Mouse (Mus musculus) lung, postnatal 0 days (tissue): Measurements from ENCODE around the gene Stat2.

Experiments used
- CTCF ChIP-seq: IDR thresholded peaks from 2 replicates; pipeline ENCODE4 v1.5.1; 2016; ENCODE audit warnings: antibody characterized with exemption, mild to moderate bottlenecking
- EP300 ChIP-seq: IDR thresholded peaks from 2 replicates; pipeline ENCODE4 v1.6.1; 2016; ENCODE audit warnings: antibody characterized with exemption, mild to moderate bottlenecking, control low read depth

DNA sequence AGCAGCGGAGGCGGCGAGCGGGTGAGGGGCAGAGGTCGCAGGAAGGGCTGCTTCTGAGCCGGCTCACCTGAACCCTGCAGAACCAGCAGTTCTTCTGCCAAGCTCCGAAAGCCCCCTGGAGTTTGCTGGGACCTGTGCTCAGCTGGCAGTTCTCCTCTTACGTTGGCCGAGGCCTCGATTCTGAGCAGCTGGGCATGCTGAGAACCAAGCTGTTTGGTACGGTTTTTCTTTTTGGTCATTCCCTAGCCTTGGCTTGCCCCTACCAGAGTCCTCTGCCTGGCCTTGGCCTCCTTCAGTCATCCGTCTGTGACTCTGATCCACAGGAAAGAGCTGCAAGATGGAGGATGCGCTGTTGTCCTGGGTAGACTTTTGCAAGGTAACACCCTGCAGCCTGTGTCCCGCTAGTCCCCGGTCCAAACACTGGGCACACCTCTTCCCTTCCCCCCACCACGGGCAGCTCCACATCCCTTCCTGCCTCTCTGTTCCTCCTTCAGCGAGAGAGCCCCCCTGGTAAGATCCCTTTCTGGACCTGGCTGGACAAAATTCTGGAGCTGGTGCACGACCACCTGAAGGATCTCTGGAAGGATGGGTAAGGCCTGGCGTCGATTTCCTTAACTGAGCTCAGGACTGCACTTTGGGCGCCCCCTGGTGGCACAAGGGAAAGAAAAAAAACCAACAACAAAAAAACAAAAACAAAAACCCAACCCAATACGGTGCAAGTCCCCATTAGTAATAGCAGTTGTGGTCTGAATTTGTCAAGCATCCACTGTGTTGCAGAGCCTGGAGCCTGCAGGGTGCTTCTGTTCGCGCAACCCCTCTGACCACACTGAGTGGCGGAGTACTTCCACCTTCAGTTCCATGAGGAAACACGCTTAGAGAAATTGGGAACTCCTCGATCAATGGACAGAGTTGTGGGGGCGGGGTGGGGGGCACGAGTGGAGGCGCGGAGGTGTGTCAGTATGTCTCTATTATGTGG, 13.5 kb downstream of the Stat2 start:
- no peak for TF ChIP-seq EP300
- TF ChIP-seq CTCF = peak; percentile 76
